Mouse (Mus musculus) macrophage (primary cell): ENCODE results near the gene Gm10309. TPM values are rescaled to one million over a fixed set of nuclear protein-coding genes. Genes with fewer than 3 reads are reported as not detected.

ENCODE experiments used
- H3K27ac ChIP-seq: fragments of 350-480 bp; formaldehyde crosslinking; 2 replicates; pipeline ENCODE4 v1.9.0; 2021
- H3K36me3 ChIP-seq: fragments of 350-480 bp; formaldehyde crosslinking; 2 replicates; pipeline ENCODE4 v1.9.0; 2021; ENCODE audit errors: inconsistent target
- H3K4me3 ChIP-seq: fragments of 350-480 bp; formaldehyde crosslinking; 2 replicates; pipeline ENCODE4 v1.9.0; 2021; ENCODE audit errors: inconsistent target
- H3K79me2 ChIP-seq: fragments of 350-480 bp; formaldehyde crosslinking; 2 replicates; pipeline ENCODE4 v1.9.0; 2021; ENCODE audit errors: inconsistent target
- WGBS: methylation state at CpG from one replicate; pipeline ENCODE4 v1.1.7; 2026; ENCODE audit warnings: inconsistent platforms; ENCODE audit not compliant: missing documents; 5-methylcytosine and 5-hydroxymethylcytosine counted together
- polyA plus RNA-seq: library from polyadenylated mRNA; stranded (reverse); fragments of 250-400 nt; gene quantifications from 3 replicates; pipeline ENCODE4 v1.2.4, GENCODE M21; 2018; ENCODE audit warnings: inconsistent platforms

Gm10309 gene
- polyA plus RNA-seq, 1 experiment from 2014 or later = not detected

DNA sequence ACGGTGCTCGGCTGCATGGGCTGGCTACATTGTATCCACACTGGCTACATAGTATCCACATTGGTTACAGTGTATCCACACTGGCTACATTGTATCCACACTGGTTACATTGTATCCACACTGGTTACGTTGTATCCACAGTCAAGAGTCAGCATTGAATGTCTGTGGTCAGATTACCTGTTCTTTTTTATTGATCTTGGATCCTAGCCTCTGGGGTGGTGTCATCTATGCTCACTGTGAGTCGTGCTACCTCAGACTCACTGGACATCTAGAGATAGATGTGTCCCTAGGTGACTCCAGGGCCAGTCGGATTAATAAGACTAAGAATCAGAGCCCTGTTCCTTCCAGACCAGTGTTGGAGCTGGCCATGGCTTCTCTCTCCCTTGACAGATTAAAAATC lies 34.9 kb downstream of the Gm10309 start:
- 96% methylated on average over 5 of the region's 5 CpGs for WGBS
- Histone ChIP-seq H3K36me3 (no peaks in the 10 kb centered on the region), H3K27ac (no peak overlapping the region), H3K79me2 (no peaks in the 10 kb centered on the region), H3K4me3 (no peak overlapping the region)

DNA sequence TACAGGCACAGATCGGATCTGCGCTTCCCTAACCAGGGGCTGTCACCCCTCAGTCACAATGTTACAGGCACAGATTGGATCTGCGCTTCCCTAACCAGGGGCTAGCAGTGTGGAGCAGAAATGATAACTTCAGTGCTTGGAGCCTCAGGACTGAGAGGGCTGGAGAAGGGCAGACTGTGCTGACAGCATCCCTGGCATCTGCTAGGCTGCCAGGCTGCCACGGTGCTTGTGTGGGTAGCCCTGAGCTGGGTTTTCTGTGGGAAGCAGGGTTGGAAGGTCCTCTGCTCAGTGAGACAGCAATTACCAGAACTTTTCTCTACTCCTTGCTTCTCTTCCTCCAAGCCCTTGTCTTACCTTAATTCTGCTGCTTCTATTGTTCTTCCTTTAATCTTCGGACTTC lies 37.1 kb downstream of the Gm10309 start:
- Histone ChIP-seq H3K4me3 (no peak overlapping the region), H3K27ac (no peak overlapping the region), H3K36me3 (no peaks in the 10 kb centered on the region), H3K79me2 (no peaks in the 10 kb centered on the region)
- 97% methylated on average over 5 of the region's 5 CpGs for WGBS

DNA sequence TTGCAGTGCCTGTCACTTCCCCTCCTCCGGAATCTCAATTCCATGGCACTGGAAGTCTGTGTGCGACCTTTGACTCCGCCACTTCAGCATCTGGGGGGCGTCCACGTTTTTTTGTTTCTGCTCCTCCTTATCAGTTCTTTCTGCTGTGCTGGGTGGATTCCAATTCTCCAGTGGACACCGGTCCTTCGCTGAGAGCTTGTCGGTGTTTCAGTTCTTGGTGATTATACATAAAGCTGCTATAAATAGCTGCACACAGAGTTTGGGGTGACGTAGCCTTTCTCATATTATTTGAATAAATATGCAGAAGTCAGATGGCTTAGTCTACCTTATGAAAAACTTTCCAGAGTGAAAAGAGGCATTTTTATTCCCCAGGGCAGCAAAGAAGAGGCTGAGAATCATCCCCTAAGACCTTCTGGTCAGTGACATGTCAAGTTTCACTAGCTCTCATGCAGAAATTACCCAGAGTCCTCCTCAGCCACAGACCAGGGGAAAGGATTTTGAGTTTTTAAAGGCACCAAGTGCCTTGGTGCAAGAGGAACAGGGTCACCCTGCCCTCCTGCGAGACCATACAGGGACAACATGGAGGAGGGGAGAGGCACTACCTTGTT lies 37.6 kb downstream of the Gm10309 start:
- H3K4me3 ChIP-seq = no peak overlapping the region
- H3K79me2 ChIP-seq = no peaks in the 10 kb centered on the region
- WGBS = 81% methylated on average over 10 of the region's 10 CpGs
- no peak overlapping the region for H3K27ac ChIP-seq
- no peaks in the 10 kb centered on the region for H3K36me3 ChIP-seq

DNA sequence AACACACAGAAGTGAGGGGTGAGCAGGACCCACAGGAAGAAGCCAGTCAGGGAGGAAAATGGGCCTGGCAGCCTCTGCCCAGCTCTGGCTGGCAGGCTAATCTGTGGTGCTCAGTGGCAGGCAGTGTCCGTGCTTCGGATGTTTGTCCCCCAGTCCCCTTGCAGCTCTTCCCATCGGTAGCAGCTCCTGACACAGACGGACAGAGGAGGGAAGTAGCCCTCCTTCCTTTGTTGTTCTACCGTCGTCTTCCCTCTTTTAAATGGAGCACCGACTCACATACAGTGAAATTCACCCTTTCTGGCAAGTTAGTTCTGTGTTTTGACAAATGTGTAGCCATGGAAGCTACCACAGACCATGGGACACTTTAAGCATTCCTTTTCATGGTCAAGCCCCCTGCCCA lies 38.2 kb downstream of the Gm10309 start:
- H3K79me2 ChIP-seq = no peaks in the 10 kb centered on the region
- no peak overlapping the region for H3K4me3 ChIP-seq
- no peaks in the 10 kb centered on the region for H3K36me3 ChIP-seq
- H3K27ac ChIP-seq = no peak overlapping the region
- WGBS = 76% methylated on average over 7 of the region's 7 CpGs

DNA sequence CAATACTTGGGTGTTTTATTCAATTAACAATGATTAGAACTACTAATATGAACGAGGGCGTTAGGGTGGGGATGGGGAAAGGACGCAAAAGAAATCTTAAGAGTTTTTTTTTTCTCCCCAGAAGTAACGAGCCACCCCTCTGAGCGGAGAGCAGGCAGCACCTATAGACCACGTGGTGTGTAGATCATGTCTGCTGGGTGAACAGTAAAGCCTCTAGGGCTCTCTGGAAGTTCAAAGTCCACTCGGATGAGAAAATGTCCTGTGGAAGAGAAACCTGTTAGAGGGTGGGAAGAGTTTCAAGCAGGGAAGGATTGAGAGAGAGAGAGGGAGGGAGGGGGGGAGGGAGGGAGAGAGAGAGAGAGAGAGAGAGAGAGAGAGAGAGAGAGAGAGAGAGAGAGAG lies 38.6 kb downstream of the Gm10309 start:
- Histone ChIP-seq H3K4me3 (no peak overlapping the region), H3K36me3 (no peaks in the 10 kb centered on the region), H3K27ac (no peak overlapping the region), H3K79me2 (no peaks in the 10 kb centered on the region)
- WGBS = 89% methylated on average over 7 of the region's 7 CpGs

DNA sequence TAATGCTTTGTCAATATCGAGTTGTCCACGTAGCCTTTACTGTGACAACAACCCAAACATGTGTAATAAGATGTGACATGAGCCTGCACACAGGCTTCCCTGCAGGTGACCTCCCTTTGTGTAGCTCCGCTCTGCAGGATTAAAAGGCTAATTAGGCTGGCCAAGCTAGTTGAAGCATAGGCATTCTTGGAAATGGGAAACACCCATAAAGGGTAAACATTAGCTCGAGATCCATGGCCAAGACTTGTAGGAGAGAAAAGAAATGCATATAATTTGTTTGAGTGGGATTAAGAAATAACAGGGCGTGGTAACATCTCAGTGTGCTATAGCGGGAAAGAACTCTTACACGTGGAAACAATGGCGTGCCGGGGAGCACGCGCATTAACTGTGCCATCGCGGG lies 39.2 kb downstream of the Gm10309 start:
- WGBS = 94% methylated on average over 13 of the region's 13 CpGs

DNA sequence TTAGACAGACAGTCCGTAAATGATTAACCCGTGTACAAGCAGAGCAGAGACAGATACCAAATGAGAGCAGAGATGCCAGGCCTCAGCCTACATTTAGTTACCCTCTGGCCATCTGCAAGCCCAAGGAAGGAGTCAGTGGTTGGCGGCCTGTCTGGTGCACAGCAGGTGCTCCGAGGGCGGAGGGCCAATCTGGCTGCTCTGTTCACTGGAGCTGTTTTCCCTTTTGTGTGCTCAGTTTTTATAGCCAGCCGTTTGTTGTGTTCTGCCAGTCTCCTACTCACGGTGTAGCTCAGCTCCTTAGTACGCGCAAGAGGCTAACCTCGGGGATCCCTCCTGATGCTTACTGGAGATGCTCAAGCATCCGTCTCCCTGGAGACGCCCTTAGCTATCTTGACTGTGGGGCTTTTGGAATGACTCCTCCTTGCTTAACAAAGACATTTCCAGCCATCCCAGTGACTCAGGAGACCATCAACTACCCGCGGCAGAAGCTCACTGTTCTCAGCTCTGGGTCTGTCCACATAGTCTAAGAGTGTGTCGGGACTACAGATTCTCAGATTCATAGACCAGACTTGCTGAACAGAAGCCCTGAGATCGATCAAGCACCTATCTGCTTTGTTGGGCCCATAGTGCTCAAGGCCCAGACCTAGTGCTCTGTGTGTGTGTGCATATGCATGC lies 40.2 kb downstream of the Gm10309 start:
- no peak overlapping the region for H3K27ac ChIP-seq
- no peaks in the 10 kb centered on the region for H3K36me3 ChIP-seq
- no peaks in the 10 kb centered on the region for H3K79me2 ChIP-seq
- H3K4me3 ChIP-seq = no peak overlapping the region
- WGBS = 94% methylated on average over 14 of the region's 16 CpGs

More for the DNA sequence above, 39.2 kb downstream of the Gm10309 start:
- H3K27ac ChIP-seq = no peak overlapping the region
- no peaks in the 10 kb centered on the region for H3K36me3 ChIP-seq
- no peak overlapping the region for H3K4me3 ChIP-seq
- no peaks in the 10 kb centered on the region for H3K79me2 ChIP-seq

DNA sequence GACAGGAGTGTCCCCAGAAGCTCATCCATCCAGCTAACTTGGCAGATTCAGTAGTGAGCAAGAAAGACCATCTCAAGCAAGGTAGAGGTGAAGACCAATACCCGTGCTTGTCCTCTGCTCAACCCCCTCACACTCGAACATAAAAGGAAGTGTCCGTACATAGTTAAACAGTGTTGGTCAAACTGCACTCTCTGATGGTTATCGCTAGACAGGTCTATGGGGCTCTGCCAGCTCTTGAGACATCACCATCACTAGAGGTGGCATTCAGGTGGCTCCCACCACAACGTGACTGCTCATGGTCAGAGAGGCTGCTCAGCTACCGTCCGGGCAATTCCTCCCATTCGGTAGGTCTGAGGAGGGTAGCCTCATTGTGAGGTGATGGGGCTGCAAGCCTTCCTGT lies 40.8 kb downstream of the Gm10309 start:
- Histone ChIP-seq H3K36me3 (no peaks in the 10 kb centered on the region), H3K4me3 (no peak overlapping the region), H3K79me2 (no peaks in the 10 kb centered on the region), H3K27ac (no peak overlapping the region)
- 88% methylated on average over 6 of the region's 8 CpGs for WGBS

DNA sequence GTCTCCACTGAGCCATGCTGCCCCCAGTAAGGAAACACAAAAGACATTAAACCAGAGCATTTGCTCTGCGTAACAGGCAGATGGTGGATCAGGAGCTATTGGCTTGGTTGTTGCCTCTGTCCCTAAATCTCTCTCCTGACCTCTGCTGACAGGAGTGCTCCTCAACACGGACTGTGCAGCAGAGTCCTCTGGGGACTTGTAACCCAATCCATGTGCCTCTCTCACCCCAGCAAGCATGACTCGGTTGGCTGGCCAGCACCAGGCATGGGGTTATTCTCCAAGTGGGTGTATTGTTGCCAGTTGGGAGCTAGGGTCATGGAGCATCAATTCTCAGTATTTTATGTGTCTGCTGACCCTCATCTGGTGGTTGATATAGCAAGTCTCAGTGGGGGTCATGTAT lies 41.7 kb downstream of the Gm10309 start:
- Histone ChIP-seq H3K36me3 (no peaks in the 10 kb centered on the region), H3K79me2 (no peaks in the 10 kb centered on the region), H3K4me3 (no peak overlapping the region), H3K27ac (no peak overlapping the region)
- 90% methylated on average over 3 of the region's 3 CpGs for WGBS

DNA sequence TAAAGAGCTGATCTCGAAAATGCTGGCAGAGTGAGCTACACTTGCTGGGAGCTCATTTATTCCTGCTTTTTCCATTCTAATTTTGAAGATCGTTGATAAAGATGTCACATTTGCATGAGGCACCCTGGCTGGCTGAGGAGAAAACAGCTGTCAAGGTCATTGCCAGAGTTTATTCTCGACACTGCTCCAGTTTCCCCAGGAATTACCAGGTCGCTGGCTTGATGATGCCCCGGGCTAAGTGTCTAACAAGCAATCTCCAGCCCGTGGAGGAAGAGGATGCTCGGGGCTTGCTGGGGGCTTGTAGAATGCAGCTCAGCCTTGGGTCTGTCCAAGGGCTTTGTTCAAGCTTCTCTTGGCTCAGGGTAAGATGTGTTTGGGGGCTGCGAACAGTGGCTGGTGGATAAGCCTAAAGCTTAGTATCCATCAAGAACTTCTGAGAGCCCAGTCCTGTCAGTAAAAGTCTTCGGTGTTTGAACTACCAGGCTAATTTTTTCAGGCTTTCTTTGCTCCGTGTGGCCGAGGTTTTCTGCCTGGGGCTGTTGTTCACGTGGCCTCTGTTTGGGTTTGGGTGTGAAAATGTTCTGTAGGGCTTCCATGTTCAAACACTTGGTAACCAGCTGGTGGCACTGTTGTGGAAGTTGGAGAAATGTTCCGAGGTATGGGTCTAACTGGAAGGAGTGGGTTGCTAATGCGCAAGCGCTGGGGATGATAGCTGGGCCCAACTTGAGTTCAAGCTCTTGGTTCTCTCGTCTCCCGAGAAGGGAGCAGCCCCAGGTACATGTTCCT lies 44.2 kb downstream of the Gm10309 start:
- H3K36me3 ChIP-seq = no peaks in the 10 kb centered on the region
- 89% methylated on average over 17 of the region's 17 CpGs for WGBS
- no peak overlapping the region for H3K4me3 ChIP-seq
- H3K27ac ChIP-seq = no peak overlapping the region
- no peaks in the 10 kb centered on the region for H3K79me2 ChIP-seq

DNA sequence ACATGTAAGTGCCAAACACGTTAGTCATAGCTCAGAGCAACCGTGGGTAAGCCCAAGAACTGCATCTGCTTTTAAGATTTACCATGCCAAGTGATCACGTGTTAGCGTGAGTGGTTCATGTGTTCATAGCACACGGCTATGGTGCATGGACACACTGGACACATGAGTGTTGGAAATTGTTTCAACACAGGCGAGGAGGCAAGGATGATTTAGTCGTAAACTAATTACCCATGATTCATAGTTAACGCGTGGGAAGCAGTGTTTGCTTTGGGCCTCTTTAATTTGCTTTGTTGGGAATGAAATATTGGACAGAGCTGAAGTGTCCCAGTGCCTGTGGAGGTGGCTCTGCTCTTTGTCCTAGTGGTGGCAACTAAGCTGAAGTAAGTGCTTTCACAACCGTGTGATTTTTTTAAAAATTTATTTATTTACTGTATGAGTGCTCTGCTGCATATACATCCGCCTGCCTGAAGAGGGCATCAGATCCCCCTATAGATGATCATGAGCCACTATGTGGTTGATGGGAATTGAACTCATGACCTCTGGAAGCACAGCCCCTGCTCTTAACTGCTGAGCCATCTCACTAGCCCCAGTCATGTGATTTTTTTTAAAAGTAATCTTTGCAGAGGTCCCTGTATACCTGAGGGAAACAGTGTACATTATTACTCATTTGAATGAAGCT lies 46.6 kb downstream of the Gm10309 start:
- no peaks in the 10 kb centered on the region for H3K36me3 ChIP-seq
- H3K27ac ChIP-seq = no peak overlapping the region
- WGBS = 94% methylated on average over 11 of the region's 11 CpGs
- no peaks in the 10 kb centered on the region for H3K79me2 ChIP-seq
- H3K4me3 ChIP-seq = no peak overlapping the region

DNA sequence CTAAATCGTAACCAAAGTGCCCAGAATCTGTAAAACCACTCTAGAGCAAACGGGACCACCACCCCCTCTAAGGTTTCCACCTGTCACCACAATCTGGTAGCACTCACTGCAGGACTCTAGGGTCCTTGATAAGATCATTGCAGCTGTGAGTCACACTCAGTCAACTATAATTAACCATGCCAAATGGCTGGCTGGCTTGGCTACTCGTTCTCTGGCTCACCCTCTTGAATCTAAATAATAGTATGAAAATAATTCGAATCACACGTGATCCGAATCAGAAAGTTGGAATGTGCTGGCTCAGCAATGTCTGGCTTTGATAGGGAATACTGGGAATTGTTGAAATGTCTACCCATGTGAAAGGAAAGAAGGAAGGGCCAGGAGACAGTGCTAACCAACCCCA lies 48.5 kb downstream of the Gm10309 start:
- Histone ChIP-seq H3K4me3 (no peak overlapping the region), H3K79me2 (no peaks in the 10 kb centered on the region), H3K36me3 (no peaks in the 10 kb centered on the region), H3K27ac (no peak overlapping the region)
- 95% methylated on average over 6 of the region's 6 CpGs for WGBS

DNA sequence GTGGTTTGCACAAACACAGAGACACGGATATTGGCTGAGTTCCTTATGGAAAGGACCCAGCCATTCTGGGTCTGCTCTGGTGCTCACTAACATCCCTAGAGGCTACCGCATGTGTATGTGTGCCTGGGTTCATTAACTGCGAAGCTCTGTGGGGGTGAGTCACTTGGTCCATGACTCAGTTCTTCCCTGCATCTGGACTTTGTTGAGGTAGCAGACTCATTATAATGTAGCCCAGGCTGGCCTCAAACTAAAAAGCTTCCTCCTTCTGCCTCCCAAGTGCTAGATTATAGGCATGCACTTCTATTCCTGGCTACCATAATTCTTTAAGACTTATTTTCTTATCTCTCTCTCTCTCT lies 50.7 kb downstream of the Gm10309 start:
- H3K36me3 ChIP-seq = no peaks in the 10 kb centered on the region
- no peaks in the 10 kb centered on the region for H3K79me2 ChIP-seq
- no peak overlapping the region for H3K4me3 ChIP-seq
- no peak overlapping the region for H3K27ac ChIP-seq
- 91% methylated on average over 3 of the region's 3 CpGs for WGBS

DNA sequence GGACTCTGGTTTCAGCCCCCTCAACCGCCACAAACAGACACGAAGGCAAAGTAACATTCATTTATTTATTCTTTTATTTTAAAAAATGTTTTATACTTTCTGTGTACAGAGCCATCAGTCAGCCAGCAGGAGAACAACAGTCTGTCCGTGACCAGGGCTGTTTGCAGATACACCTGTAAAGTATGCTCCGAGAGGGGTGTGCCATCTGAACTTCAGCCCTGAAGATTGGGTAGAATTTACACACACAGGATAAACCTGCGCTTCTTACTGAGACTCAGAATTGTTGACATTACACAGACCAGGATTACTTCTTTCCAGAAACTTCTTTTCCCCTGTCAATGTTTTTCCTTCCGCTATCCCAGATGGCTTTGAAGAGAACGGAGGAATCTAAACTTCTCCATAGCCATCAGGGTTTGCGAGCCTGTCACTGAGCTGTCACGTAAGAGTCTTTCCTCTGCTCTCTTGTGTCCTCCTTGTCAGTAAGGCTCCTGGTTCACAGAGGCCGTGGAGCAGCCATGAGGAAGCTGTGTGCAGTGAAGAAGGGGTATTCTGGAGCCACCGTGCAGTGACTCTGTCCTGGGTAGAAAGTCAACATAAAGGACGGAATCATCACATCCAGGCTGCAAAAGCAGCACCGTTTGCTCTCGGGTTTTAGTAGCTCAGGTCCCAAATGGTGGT lies 51.2 kb downstream of the Gm10309 start:
- no peak overlapping the region for H3K27ac ChIP-seq
- H3K79me2 ChIP-seq = no peaks in the 10 kb centered on the region
- no peak overlapping the region for H3K4me3 ChIP-seq
- H3K36me3 ChIP-seq = no peaks in the 10 kb centered on the region
- WGBS = 96% methylated on average over 14 of the region's 14 CpGs
